Mouse (Mus musculus) heart, postnatal 0 days (tissue): ENCODE data around the gene Zfp365. TPM values are rescaled to one million over a fixed set of nuclear protein-coding genes. Genes with fewer than 3 reads are reported as not detected.

Experiments used
- ATAC-seq: fragments of 200-750 bp; cut with Nextera tagmentation; 2 replicates; pipeline ENCODE4 v1.8.0; 2017; ENCODE audit warnings: low read depth, moderate number of reproducible peaks, moderate library complexity; ENCODE audit not compliant: insufficient read depth
- DNase-seq: peaks from one replicate; pipeline ENCODE4 v3.0.0-alpha.2; 2016; ENCODE audit warnings: low spot score
- H3K27ac ChIP-seq: fragments of 300-500 bp; sonication (generic); 2 replicates; pipeline ENCODE4 v1.5.1; 2014; ENCODE audit warnings: low read depth, mild to moderate bottlenecking
- H3K27me3 ChIP-seq: fragments of 300-500 bp; sonication (generic); 2 replicates; pipeline ENCODE4 v1.6.1; 2014; ENCODE audit warnings: low read length, mixed read lengths; ENCODE audit not compliant: control insufficient read depth, insufficient read depth
- H3K36me3 ChIP-seq: fragments of 300-500 bp; sonication (generic); replicated peaks from 2 replicates; pipeline ENCODE4 v1.6.1; 2014; ENCODE audit warnings: low read length, mixed read lengths; ENCODE audit not compliant: control insufficient read depth, insufficient read depth
- H3K4me1 ChIP-seq: fragments of 300-500 bp; sonication (generic); 2 replicates; pipeline ENCODE4 v1.6.1; 2014; ENCODE audit warnings: antibody characterized with exemption; ENCODE audit not compliant: control insufficient read depth, insufficient read depth
- H3K4me2 ChIP-seq: fragments of 300-500 bp; sonication (generic); 2 replicates; pipeline ENCODE4 v1.6.1; 2014; ENCODE audit warnings: low read depth, mild to moderate bottlenecking, low read length, moderate library complexity
- H3K4me3 ChIP-seq: fragments of 300-500 bp; sonication (generic); 2 replicates; pipeline ENCODE4 v1.5.1; 2014; ENCODE audit warnings: low read depth, low read length
- H3K9ac ChIP-seq: fragments of 300-500 bp; sonication (generic); replicated peaks from 2 replicates; pipeline ENCODE4 v1.6.1; 2014; ENCODE audit warnings: low read depth, low read length, mixed read lengths
- H3K9me3 ChIP-seq: fragments of 300-500 bp; sonication (generic); replicated peaks from 2 replicates; pipeline ENCODE4 v1.6.1; 2016; ENCODE audit warnings: low read length; ENCODE audit not compliant: control insufficient read depth
- CTCF ChIP-seq: IDR thresholded peaks from 2 replicates; pipeline ENCODE4 v1.5.1; 2016; ENCODE audit warnings: antibody characterized with exemption, control low read depth, low read depth
- EP300 ChIP-seq: IDR thresholded peaks from 2 replicates; pipeline ENCODE4 v1.6.1; 2016; ENCODE audit warnings: antibody characterized with exemption, low read depth
- WGBS: fragments of 180-500 bp; shearing (Covaris S2); extraction: QIAGEN DNeasy Blood & Tissue Kit; methylation state at CpG from one replicate; pipeline ENCODE4 v1.1.7; 2014; 5-methylcytosine and 5-hydroxymethylcytosine counted together
- polyA plus RNA-seq: library from polyadenylated mRNA; unstranded; fragments of >200 nt; fragmentation: Nextera tagmentation; extraction: Ambion mirVana; gene quantifications from 2 replicates; pipeline ENCODE4 v1.2.1, GENCODE M21; 2015
- total RNA-seq: library from RNA; depleted of rRNA; stranded (reverse); fragments of >200 nt; gene quantifications from 2 replicates; pipeline ENCODE4 v1.2.3, GENCODE M21; 2014; ENCODE audit warnings: low replicate concordance

Zfp365 gene
- total and polyA plus RNA-seq, 2 experiments from 2014 or later = 0.37 TPM; not detected in 1

- ATAC-seq = no peak
- Histone ChIP-seq H3K36me3 (no peaks in the 10 kb centered on the region), H3K4me1 (no peaks in the 10 kb centered on the region), H3K4me3 (no peak overlapping the region), H3K9ac (no peak overlapping the region), H3K4me2 (no peak overlapping the region), H3K27ac (no peak overlapping the region), H3K9me3 (no peaks in the 10 kb centered on the region), H3K27me3 (no peaks in the 10 kb centered on the region)
- no peak for DNase-seq
- TF ChIP-seq EP300 = no peak
- TF ChIP-seq CTCF = no peak
- WGBS = 72% methylated on average over 3 of the region's 3 CpGs
Observed at GRCm38 (mm10) chr10:67868234-67868633, 44.2 kb downstream of the Zfp365 start.

- Histone ChIP-seq H3K9ac (no peak overlapping the region), H3K4me1 (no peaks in the 10 kb centered on the region), H3K27me3 (no peaks in the 10 kb centered on the region), H3K9me3 (no peaks in the 10 kb centered on the region), H3K4me2 (no peak overlapping the region), H3K36me3 (no peaks in the 10 kb centered on the region), H3K4me3 (no peak overlapping the region), H3K27ac (no peak overlapping the region)
- TF ChIP-seq CTCF = no peak
- DNase-seq = no peak
- 89% methylated on average over 6 of the region's 6 CpGs for WGBS
- no peak for ATAC-seq
Observed at GRCm38 (mm10) chr10:67865841-67866240, 46.6 kb downstream of the Zfp365 start.

DNA sequence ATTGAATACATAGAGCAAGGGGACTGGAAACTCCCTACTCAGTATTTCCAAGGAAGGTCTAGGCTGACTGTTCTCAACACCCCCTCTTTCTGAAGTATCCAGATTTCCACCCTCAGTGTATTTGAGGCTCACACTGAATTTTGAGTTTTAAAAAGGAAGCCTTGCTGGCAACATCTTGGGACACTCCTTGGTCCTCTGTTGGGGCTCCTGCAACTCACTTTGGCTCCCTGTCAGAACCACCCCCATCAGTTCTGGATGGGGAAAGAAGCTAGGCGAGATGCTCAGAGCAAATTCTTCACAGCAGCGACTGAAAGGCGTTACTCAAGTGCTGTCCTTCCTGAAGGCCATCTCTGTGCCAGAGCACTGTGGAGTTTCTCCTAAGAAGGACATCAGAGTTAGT, 47.4 kb downstream of the Zfp365 start:
- WGBS = 63% methylated on average over 3 of the region's 3 CpGs
- H3K4me1 ChIP-seq = no peaks in the 10 kb centered on the region
- no peak overlapping the region for H3K27ac ChIP-seq
- no peaks in the 10 kb centered on the region for H3K36me3 ChIP-seq
- TF ChIP-seq EP300 = no peak
- no peak for TF ChIP-seq CTCF
- no peaks in the 10 kb centered on the region for H3K27me3 ChIP-seq
- H3K4me2 ChIP-seq = no peak overlapping the region
- ATAC-seq (no peak), DNase-seq (no peak)
- no peak overlapping the region for H3K9ac ChIP-seq
- H3K4me3 ChIP-seq = no peak overlapping the region
- no peaks in the 10 kb centered on the region for H3K9me3 ChIP-seq

- H3K9me3 ChIP-seq = no peaks in the 10 kb centered on the region
- WGBS = 11% methylated on average over 7 of the region's 7 CpGs
- no peaks in the 10 kb centered on the region for H3K36me3 ChIP-seq
- no peaks in the 10 kb centered on the region for H3K27me3 ChIP-seq
- no peak for ATAC-seq
- no peak overlapping the region for H3K9ac ChIP-seq
- peak; percentile 36 for DNase-seq
- peak overlapping the region; percentile 31; the same call in 1 of the 2 replicates for H3K4me2 ChIP-seq
- H3K4me1 ChIP-seq = no peaks in the 10 kb centered on the region
- no peak overlapping the region for H3K27ac ChIP-seq
- no peak overlapping the region for H3K4me3 ChIP-seq
- no peak for TF ChIP-seq EP300
- peak; percentile 67 for TF ChIP-seq CTCF
Observed at GRCm38 (mm10) chr10:67862331-67862730, 50.1 kb downstream of the Zfp365 start.

- WGBS = 17% methylated on average over 8 of the region's 8 CpGs
- TF ChIP-seq CTCF = peak; percentile 93
- TF ChIP-seq EP300 = no peak
- peak; percentile 83 for DNase-seq
- no peaks in the 10 kb centered on the region for H3K36me3 ChIP-seq
- no peak overlapping the region for H3K27ac ChIP-seq
- H3K9me3 ChIP-seq = no peaks in the 10 kb centered on the region
- H3K4me2 ChIP-seq = no peak overlapping the region
- 0 out of 2 replicates have a peak, but pooled peaks cover 6% of the 10 kb centered on the region for H3K4me1 ChIP-seq
- H3K4me3 ChIP-seq = no peak overlapping the region
- no peaks in the 10 kb centered on the region for H3K27me3 ChIP-seq
- H3K9ac ChIP-seq = no peak overlapping the region
- peak; percentile 60; the same call in 1 of the 2 replicates for ATAC-seq
Observed at GRCm38 (mm10) chr10:67858878-67859277, 53.6 kb downstream of the Zfp365 start.

- Histone ChIP-seq H3K9me3 (no peaks in the 10 kb centered on the region), H3K9ac (no peak overlapping the region), H3K27me3 (no peaks in the 10 kb centered on the region), H3K4me2 (no peak overlapping the region), H3K27ac (no peak overlapping the region), H3K4me3 (no peak overlapping the region), H3K4me1 (0 out of 2 replicates have a peak, but pooled peaks cover 6% of the 10 kb centered on the region), H3K36me3 (no peaks in the 10 kb centered on the region)
- DNase-seq (no peak), ATAC-seq (no peak)
- no peak for TF ChIP-seq CTCF
- no peak for TF ChIP-seq EP300
- WGBS = 65% methylated on average over 4 of the region's 4 CpGs
Observed at GRCm38 (mm10) chr10:67857561-67857906, 54.9 kb downstream of the Zfp365 start.
